Mouse (Mus musculus): ENCODE measurements around the gene Grm1.

DNA sequence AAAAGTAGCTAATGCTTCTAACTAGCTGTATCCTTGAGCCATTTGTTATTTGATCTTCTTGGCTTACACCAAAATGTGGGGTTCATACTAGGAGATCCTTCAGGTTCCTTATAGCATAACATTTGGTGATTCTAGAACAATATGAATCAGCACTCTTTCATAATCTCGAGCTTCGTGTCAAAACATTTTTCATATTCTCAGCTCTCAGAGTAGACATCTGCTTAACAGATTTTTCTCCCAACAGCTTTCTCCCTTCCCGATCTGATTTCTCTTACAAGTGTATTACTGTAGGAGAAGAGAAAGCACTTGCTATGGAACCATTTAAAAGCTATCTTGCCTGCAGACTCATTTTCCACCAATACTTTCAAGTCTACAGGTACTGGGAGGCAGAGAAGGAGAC is 133.0 kb downstream of the Grm1 start:
- TF ChIP-seq CTCF (IDR thresholded peaks at IDR 0.05; ENCODE audit: low read depth) = no peak
- no peak for TF ChIP-seq EP300 (IDR thresholded peaks at IDR 0.05; ENCODE audit: low read depth)
